In genomic region chr12:80379831-80380457, GRCm38 (mm10) we compare ENCODE assay signal across 8 mouse cellular contexts. TPM values are rescaled to one million over a fixed set of nuclear protein-coding genes. Genes with fewer than 3 reads are reported as not detected.
DNase-seq lines count a peak whose midpoint lies in the region; ATAC-seq and TF ChIP-seq lines count a peak whose summit lies in the region.

No protein-coding gene starts in this region.

- 88% methylated on average over 10 of the region's 10 CpGs for WGBS in lung, embryonic 14.5 days
- 84% methylated on average over 10 of the region's 10 CpGs for WGBS in stomach, embryonic 15.5 days

- H3K36me3 ChIP-seq in lung, embryonic 14.5 days (ENCODE audit: insufficient read depth), result peaks cover 36% of the 10 kb centered on the region
- peaks cover 17% of the 10 kb centered on the region for H3K36me3 ChIP-seq in stomach, embryonic 15.5 days

- no peaks in the 10 kb centered on the region for H3K9me3 ChIP-seq in lung, embryonic 14.5 days (ENCODE audit: low read depth, low read length)
- no peaks in the 10 kb centered on the region for H3K9me3 ChIP-seq in stomach, embryonic 15.5 days

- H3K27me3 ChIP-seq in lung, embryonic 14.5 days (ENCODE audit: insufficient read depth, low read length), result no peaks in the 10 kb centered on the region
- no peaks in the 10 kb centered on the region for H3K27me3 ChIP-seq in stomach, embryonic 15.5 days (replicated peaks)

- H3K27ac ChIP-seq in lung, embryonic 14.5 days (ENCODE audit: low read depth), result peak overlapping the region; percentile 79
- H3K27ac ChIP-seq in stomach, embryonic 15.5 days, result peak overlapping the region; percentile 59; the same call in 1 of the 2 replicates

- TF ChIP-seq CTCF in lung, embryonic 14.5 days (IDR thresholded peaks at IDR 0.05; ENCODE audit: low read depth), result no peak

- peak; percentile 94 for ATAC-seq in lung, embryonic 14.5 days (ENCODE audit: insufficient read depth)
- ATAC-seq in stomach, embryonic 15.5 days (ENCODE audit: insufficient read depth, low FRiP score, low read depth), result peak; percentile 56; the same call in 1 of the 2 replicates
- ATAC-seq in megakaryocyte progenitor cell, adult 5-6 weeks (replicated peaks; ENCODE audit: poor library complexity), result no peak

- peaks cover 5% of the 10 kb centered on the region; the same call in 1 of the 2 replicates for H3K4me1 ChIP-seq in lung, embryonic 14.5 days (ENCODE audit: insufficient read depth)
- 0 out of 2 replicates have a peak, but pooled peaks cover 6% of the 10 kb centered on the region for H3K4me1 ChIP-seq in stomach, embryonic 15.5 days

- H3K9ac ChIP-seq in lung, embryonic 14.5 days, result no peak overlapping the region
- no peak overlapping the region for H3K9ac ChIP-seq in stomach, embryonic 15.5 days

- no peak overlapping the region for H3K4me2 ChIP-seq in lung, embryonic 14.5 days
- no peak overlapping the region for H3K4me2 ChIP-seq in stomach, embryonic 15.5 days

- peak; percentile 23 for DNase-seq in kidney, postnatal 14 days
- DNase-seq in kidney, postnatal 36 days, result no peak
- DNase-seq in cerebellum, postnatal 14 days, result peak; percentile 10 to 28
- DNase-seq in heart, postnatal 4 days, result peak; percentile 42
- peak; percentile 85 for DNase-seq in lung, embryonic 14.5 days
- DNase-seq in c-Kit-positive CD71-positive TER-119-positive erythroid progenitor cells, embryonic 14.5 days (ENCODE audit: low spot score), result no peak

- no peak overlapping the region for H3K4me3 ChIP-seq in lung, embryonic 14.5 days (ENCODE audit: low read depth, low read length)
- no peak overlapping the region for H3K4me3 ChIP-seq in stomach, embryonic 15.5 days (replicated peaks)

RNA-seq across cellular contexts. Expression of gene Dcaf5, which starts 56.5 kb away (rescaled TPM):
- 10 to 100 TPM; 36.3 to 37.3 TPM for total RNA-seq in heart, postnatal 4 days (2021)
- polyA plus RNA-seq in lung, embryonic 14.5 days (2014; fragmentation: Nextera tagmentation; extraction: Ambion mirVana), result 9.9 and 10.7 TPM in 2 replicates
- 11.2 and 11.9 TPM in 2 replicates for polyA plus RNA-seq in stomach, embryonic 15.5 days (2015; fragmentation: Nextera tagmentation; extraction: Ambion mirVana)
- 8.1 and 9.6 TPM in 2 replicates for total RNA-seq in megakaryocyte progenitor cell, adult 5-6 weeks (2015)
- total RNA-seq in megakaryocyte progenitor cell, adult 5-6 weeks (2017), result 13.5 and 15.0 TPM in 2 replicates

Comparison
In these comparisons a context has a peak if more than half of its experiments do, and no peak if none do; other contexts are left out.
1. DNase-seq: peak in kidney, postnatal 14 days (single experiment), cerebellum, postnatal 14 days (2 of 2), heart, postnatal 4 days (single experiment) and lung, embryonic 14.5 days (single experiment); none in kidney, postnatal 36 days (0 of 2) and c-Kit-positive CD71-positive TER-119-positive erythroid progenitor cells, embryonic 14.5 days (single experiment).